Mouse (Mus musculus) activated CD4-positive, CD25-positive, alpha-beta regulatory T cell, adult 4 months (primary cell): ENCODE data around the gene Lrrc36. TPM values are rescaled to one million over a fixed set of nuclear protein-coding genes. Genes with fewer than 3 reads are reported as not detected.

Experiments used
- ATAC-seq: one replicate; pipeline ENCODE4 v1.8.0; 2017
- polyA plus RNA-seq, 2 experiments: library from polyadenylated mRNA; unstranded; fragments of 100-300 nt; shearing (Covaris generic); gene quantifications; one replicate each; pipeline ENCODE4 v1.2.1; 2017

Gene Lrrc36
- polyA plus RNA-seq, 2 experiments from 2014 or later, result not detected

DNA sequence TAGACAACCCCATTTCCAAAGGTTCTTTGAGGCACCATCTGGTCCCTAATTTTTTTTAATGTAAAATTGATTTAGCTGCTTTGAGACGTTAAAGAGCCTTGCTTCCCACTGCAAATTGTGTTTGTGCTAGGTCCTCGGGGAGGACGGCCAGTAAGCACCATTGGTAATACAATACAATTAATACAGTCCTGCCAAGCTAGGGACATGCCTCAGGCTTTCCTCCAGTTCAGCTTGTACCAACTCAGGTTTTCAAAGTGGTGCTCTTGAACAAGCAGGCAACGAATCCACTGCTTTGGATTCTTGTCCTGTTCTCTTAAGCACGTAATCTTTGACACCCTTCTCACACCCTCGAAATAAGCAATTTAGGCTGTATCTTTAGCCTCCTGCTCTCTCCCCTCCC, 19.6 kb downstream of the Lrrc36 start:
- no peak for ATAC-seq

GRCm38 (mm10) chr8:105433511-105433910, 20.1 kb downstream of the Lrrc36 start:
- no peak for ATAC-seq

DNA sequence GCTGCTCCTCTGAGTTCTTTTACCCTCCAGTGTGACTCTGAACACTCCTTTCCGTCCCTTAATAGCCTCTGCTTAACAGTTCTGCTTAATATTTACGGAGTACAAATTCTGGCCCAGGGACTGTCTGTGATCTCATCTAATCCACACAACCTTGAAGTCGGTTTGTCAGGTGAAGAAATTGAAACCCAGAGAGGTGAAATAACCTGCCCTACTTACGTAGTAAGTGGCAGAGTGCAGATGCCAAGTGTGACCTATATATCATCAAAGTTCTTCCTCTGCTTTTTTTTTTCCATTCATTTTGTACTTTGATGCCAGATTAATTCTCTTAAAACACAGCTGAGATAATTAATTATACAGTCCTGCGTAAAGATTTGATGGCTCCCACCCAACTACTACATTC, 20.8 kb downstream of the Lrrc36 start:
- ATAC-seq, result no peak

DNA sequence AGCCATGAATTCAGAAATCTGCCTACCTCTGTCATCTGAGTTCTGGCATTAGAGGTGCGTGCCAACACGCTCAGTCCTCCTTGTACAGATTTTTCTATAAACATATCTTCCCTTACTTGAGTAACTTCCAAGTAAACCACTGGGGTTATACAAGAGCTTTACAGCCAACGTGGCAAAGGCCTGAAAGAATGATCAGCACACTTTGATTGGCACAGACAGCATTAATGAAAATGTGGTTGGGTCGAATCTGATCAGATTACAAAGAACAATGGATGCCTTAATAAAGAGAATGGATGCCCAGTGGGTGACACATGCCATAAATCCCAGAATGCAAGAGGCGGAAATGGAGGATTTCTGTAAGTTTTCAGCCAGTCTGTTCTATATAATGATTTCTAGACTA, 22.8 kb downstream of the Lrrc36 start:
- ATAC-seq, result no peak

GRCm38 (mm10) chr8:105437078-105437748, 23.8 kb downstream of the Lrrc36 start:
- ATAC-seq, result no peak

- ATAC-seq, result no peak
Measured at GRCm38 (mm10) chr8:105438865-105439264, 25.5 kb downstream of the Lrrc36 start.

DNA sequence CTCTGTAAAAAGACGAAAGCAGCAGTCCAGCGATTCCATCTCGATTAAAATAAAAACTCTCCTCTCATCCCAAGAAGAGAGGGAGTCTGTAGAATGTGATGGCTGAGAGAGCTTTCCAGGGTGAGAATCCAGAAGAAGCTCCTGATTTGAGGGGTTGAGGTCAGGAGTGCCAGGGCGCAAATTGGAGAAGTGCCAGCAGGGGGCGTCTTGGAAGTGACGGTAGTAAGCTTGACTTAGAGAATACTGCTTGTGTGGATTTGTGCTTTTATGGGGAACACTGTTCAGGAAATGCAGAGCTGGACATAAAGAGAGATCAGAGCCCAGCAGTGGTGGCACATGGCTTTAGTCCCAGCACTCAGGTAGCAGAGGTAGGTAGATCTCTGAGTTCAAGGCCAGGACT, 28.1 kb downstream of the Lrrc36 start:
- ATAC-seq, result no peak

DNA sequence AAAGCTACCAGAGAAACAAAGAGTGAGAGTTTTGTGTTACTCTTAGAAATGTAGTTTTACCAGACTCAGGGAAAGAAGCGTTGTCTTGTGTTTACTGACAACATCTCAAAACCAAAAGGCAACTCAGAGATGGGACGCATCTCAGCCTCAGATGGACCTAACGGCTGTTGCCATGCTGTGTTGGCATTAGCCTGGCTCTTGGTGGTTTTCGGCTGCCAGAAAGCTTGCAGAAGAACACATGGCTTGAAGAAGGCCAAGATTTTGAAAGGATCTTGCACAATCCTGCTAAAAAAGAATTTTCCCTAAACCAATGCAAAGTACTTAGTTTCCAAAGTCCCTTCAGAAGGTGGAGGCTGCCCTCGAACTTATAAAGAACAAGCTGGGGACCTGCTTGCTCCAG, 29.3 kb downstream of the Lrrc36 start:
- no peak for ATAC-seq

- no peak for ATAC-seq
Measured at GRCm38 (mm10) chr8:105445296-105446126, 32.1 kb downstream of the Lrrc36 start.

DNA sequence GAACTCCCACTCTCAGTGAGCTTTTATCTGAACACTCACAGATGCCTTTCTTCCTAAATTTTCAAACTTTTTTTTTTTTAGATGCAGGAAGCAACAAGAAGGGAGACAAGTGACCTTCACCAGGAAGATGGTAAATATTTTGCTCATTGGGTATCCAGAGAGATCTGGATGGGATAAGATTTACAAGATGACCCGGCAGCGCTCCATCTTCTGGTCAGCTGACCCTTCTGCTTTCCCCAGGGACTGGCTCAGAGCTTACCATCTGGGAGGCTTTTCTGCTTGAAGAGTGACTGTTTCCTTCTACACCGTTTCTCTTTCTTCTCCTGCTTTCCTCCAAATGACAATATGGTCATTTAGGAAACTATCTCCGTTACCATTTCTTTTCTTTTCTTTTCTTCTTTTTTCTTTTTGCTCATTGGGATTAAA, 32.8 kb downstream of the Lrrc36 start:
- no peak for ATAC-seq

DNA sequence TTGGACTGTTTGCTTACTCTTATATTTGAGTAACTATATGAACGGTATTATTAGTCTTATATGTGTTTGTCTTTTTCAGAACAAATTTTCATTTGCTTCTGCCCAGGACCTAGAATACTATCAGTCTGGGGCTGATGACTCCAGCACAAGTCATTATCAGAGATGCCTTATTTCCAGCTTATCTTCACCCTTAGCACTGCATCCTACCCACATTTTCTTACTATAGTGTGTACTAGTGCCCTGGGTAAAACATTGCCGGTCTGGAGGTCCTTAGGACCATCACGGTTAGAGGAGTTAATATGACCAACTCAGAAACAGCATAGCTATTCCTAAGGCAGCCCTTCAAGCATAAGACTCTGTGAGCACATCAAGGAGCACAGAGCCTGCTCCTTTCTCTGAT, 34.8 kb downstream of the Lrrc36 start:
- ATAC-seq, result no peak

- no peak for ATAC-seq
Measured at GRCm38 (mm10) chr8:105448596-105448995, 35.2 kb downstream of the Lrrc36 start.

DNA sequence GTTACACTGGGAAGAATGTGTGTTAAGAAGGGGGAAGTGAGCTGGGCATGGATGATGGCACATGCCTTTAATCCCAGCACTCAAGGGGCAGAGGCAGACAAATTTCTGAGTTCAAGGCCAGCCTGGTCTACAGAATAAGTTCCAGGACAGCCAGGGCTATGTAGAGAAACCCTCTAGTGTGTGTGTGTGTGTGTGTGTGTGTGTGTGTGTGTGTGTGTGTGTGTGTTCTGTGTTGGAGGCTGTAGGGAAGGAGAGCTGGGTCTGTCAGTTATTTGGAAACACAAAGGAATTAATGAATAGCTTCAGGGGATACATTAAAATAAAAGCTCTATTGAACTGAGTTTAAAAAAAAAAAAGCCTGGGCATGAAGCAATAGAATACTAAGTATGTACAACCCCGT, 37.6 kb downstream of the Lrrc36 start:
- no peak for ATAC-seq

DNA sequence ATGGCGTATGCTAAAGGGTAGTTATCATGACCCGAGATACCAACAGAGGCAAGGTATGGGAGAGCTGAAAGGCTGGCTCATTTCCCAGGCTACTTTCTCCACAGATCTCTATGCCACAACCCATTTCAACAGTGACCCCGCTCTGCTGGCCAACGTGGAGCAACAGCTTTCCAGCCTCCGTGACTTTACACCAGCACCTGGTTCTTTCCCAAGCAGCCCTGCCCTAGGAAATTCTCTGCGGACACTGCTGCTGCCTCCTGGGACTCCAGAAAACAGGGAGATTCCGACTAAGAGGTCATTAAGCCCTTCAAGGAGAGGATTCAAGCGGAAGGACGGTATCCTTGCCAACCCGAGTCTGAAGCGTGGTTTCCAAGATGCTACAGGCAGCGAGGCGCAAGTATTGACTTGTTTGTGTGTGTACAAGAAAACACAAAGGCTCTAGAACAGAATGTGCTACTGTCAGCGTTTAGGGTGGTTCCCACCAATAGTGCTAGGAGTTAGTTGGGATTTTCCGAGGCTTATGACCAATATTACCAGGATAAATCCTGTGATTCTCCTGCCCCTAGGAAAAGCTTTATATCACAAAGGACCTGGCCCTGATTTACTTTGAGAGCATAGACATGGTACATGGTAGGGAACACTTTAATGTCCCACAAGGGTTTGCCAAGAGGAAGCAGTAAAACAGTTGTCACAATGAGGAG, 38.7 kb downstream of the Lrrc36 start:
- no peak for ATAC-seq

DNA sequence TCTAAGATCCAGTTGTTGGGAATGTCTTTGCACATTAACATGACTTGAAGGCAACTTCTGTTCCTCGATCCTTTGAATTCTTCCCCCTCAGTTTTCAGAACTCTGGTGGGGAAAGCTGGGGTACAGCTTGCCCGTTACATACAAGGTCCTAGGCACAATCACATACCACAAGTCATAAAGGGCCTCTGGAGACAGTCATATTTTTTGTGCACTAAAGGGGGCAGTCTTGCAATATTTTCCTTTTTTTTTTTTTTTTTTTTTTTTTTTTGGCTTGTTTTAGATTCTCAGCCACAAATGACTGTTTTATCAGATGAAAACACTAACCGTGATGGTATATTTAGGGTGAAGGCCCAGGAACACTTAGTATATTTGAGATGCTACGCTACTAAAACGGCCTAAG, 39.9 kb downstream of the Lrrc36 start:
- ATAC-seq, result no peak

DNA sequence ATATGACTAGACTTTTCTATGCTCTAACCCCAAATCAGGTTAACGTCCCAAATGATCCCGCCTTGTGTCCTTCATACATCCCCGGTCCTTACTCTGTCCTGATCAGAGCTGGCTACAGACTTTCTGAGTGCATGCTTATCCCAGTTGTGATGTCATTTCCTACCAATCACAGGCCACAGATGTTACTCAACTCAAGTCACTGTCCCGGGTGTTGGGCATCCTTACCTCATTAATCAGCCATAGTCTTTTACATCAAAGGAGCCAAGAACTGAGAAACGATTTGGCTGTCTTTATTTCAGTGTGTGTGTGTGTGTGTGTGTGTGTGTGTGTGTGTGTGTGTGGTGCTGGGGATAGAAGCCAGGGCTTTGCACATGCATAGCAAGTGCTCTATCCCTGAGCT, 40.7 kb downstream of the Lrrc36 start:
- no peak for ATAC-seq

GRCm38 (mm10) chr8:105455218-105455617, 41.8 kb downstream of the Lrrc36 start:
- ATAC-seq, result no peak

DNA sequence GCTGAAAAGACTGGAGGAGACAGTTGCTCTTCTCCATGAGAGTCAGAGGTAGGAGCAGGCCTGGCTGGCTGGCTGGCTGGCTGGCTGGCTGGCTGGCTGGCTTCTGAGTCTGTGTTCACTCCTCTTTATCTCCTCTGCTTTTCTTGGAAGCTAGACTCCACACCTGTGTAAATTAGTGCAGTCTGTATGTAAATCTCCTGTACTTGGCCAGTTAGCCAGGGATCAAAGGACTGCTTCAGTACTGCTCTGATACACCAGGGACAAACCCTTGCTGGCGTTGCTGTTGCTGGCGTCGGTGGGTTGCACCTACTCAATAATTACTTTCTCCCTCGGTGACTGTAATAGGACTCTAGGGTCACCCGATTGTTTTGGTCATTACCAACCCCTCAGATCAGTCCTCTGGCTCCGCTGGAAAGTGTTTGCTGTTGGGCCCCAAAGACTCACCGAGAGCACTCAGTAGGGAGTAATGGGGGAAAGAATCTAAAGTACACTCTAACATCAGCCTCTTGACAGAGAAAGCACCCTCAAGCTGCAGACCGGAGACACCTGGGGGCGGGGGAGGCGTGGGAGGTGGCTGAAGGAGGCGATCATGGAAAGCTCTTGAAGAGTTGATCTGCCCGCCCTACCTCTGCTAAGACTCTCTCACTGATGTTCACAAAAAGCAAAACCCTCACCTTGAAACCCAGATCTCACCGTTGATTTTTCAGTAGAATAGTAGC, 47.9 kb downstream of the Lrrc36 start:
- no peak for ATAC-seq

- ATAC-seq, result no peak
Measured at GRCm38 (mm10) chr8:105464595-105464994, 51.2 kb downstream of the Lrrc36 start.

DNA sequence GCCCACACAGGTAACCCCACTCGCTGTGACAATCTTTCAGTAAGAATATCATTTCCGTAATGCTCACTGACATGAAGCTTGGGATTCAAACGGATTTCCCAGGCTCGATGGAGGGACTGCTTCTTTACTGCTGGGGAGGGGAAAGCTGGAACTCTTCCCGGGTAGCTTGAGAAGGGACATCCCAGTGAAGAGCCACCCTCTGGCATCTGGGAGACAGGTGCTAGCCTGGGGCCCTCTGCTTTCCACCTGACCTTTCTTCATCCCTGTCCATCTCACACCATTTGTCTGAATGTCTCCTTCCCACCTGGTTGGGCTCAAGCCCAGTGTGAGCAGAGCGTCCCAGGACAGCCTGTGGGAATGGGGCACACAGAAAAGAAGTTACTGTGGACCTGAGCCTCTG, 52.9 kb downstream of the Lrrc36 start:
- no peak for ATAC-seq

GRCm38 (mm10) chr8:105466700-105467291, 53.4 kb downstream of the Lrrc36 start:
- ATAC-seq, result no peak

DNA sequence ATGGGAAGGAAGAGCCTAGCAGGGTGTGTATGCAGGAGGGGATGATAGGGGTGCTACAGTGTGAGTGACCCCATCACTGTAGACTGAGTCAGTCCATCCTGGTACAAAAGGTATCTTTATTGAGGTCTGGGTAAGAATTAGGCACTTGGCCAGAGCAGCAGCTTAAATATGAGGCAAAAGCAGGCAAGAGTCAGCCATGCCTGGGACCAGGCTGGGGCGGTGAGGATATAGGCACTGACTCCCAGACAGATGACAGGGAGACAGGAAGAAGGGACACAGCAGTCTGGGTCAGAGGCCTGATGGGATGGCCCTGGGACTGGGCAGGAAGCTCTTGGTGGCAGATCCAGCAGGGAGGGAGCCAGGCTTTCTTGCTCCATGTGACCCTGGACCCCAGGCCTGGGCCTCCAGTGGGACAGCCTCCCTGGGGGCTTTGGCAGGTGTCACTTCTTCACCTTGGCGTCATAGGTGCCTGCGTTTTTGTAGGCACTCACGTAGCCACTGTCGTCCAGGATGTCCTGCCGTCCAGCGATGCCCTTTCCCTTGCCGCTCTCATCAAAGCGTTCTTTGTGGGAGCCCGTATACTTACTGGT, 54.1 kb downstream of the Lrrc36 start:
- no peak for ATAC-seq
